Mouse (Mus musculus) macrophage (primary cell): ENCODE results near the gene Prkab1. TPM values are rescaled to one million over a fixed set of nuclear protein-coding genes. Genes with fewer than 3 reads are reported as not detected.

Source experiments
- H3K27ac ChIP-seq: fragments of 350-480 bp; formaldehyde crosslinking; 2 replicates; pipeline ENCODE4 v1.9.0; 2021
- H3K36me3 ChIP-seq: fragments of 350-480 bp; formaldehyde crosslinking; 2 replicates; pipeline ENCODE4 v1.9.0; 2021; ENCODE audit errors: inconsistent target
- H3K4me3 ChIP-seq: fragments of 350-480 bp; formaldehyde crosslinking; 2 replicates; pipeline ENCODE4 v1.9.0; 2021; ENCODE audit errors: inconsistent target
- H3K79me2 ChIP-seq: fragments of 350-480 bp; formaldehyde crosslinking; 2 replicates; pipeline ENCODE4 v1.9.0; 2021; ENCODE audit errors: inconsistent target
- WGBS: methylation state at CpG from one replicate; pipeline ENCODE4 v1.1.7; 2026; ENCODE audit warnings: inconsistent platforms; ENCODE audit not compliant: missing documents; 5-methylcytosine and 5-hydroxymethylcytosine counted together
- polyA plus RNA-seq: library from polyadenylated mRNA; stranded (reverse); fragments of 250-400 nt; gene quantifications from 3 replicates; pipeline ENCODE4 v1.2.4, GENCODE M21; 2018; ENCODE audit warnings: inconsistent platforms

The Prkab1 gene
- polyA plus RNA-seq, 1 experiment from 2014 or later, result 36.5 TPM

DNA sequence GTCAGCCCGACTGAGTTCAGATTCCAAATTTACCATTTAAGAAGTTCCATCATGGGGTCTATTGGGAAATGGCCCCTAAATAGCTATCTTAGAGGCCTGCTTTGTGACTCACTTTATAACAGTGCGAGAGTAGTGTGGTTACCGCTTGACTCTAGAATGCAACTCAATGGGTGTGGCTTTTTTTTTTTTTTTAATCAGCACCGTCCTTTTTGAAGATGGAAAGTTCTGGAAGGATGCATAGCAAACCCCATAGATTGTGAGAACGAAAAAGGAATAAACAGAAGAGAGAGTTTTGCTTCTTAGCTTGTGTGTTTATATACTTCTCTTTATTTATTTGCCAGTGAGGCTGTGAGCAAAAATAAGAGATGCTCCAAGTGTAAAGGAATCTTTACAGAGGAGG is 1.8 kb upstream of the Prkab1 start:
- 95% methylated on average over 4 of the region's 5 CpGs for WGBS
- Histone ChIP-seq H3K4me3 (no peak overlapping the region), H3K36me3 (peaks cover 8% of the 10 kb centered on the region; the same call in 1 of the 2 replicates), H3K27ac (no peak overlapping the region), H3K79me2 (peaks cover 28% of the 10 kb centered on the region)

DNA sequence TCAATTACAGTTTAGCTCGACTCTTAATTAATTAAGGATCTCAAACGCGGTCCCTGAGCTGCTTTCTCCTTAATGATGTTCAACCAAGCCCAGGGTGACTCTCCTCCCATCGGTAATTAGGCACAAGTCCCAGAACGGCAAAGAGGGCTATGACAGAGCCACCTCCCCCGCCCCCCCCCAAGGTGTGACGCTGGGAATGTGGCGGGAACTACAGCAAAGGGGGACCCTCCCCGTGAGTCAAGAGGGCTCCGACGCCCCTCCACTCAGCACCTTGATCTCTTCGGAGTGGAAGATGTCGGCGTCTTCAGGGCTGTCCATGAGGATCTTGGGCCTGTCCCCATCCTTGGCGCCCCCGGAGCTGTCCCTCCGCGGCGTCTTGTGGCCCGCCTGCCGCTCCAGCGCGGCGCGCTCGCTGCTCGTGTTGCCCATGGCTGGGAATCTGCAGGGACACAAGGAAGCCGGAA is 455 bp downstream of the Prkab1 start:
- H3K36me3 ChIP-seq, result peaks cover 29% of the 10 kb centered on the region
- H3K4me3 ChIP-seq, result peak overlapping the region; percentile 85
- H3K79me2 ChIP-seq, result peaks cover 29% of the 10 kb centered on the region
- under 1% methylated on average over 27 of the region's 28 CpGs for WGBS
- H3K27ac ChIP-seq, result peak overlapping the region; percentile 76

DNA sequence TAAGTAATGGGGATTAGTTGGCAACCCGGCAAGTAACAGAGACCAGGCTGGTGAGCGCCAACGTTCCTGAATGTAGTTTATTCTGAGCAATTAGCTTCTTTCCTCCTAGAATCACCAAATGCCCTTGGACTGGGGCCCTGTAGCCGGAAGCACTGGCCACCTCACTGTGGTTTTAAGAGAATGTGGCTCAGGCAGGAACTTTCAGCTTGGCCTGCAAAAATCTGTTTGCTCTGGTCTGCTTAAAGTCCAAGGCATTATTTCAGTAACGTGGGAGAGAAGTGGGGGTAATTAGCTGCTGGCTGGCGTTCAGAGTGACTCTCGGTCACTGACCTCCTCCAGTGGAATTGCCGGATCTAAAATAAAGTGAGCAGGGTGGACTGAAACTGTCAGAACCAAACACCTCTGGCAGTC is 1.1 kb downstream of the Prkab1 start:
- H3K79me2 ChIP-seq, result peaks cover 29% of the 10 kb centered on the region
- 10% methylated on average over 8 of the region's 8 CpGs for WGBS
- peak overlapping the region; percentile 76 for H3K27ac ChIP-seq
- peaks cover 35% of the 10 kb centered on the region for H3K36me3 ChIP-seq
- peak overlapping the region; percentile 85 for H3K4me3 ChIP-seq

DNA sequence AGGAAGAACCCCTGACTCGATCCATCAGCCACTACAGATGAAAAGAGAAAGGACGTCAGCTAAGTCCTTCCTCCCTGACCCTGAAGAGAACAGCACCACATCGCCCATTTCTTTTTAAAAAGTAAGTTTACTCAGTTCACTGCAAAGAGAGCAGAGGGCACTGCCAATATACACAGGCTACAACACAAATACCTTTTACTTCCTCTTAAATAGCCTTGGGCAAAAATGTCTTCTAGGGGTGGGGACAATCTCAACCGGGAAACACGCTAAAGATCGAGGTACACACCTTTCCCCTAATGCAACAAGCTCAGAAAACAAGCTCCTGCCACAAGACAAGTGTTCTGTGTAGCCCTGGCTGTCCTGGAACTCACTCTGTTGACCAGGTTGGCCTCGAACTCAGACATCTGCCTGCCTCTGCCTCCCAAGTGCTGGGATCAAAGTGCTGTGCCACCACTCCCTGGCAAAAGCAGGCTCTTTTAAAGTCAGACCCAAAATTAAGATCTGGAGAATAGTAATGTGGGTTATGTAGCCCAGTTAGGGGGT is 1.6 kb downstream of the Prkab1 start:
- peaks cover 40% of the 10 kb centered on the region for H3K36me3 ChIP-seq
- H3K27ac ChIP-seq, result peak overlapping the region; percentile 76
- H3K79me2 ChIP-seq, result peaks cover 29% of the 10 kb centered on the region
- WGBS, result 46% methylated on average over 7 of the region's 7 CpGs
- peak overlapping the region; percentile 85 for H3K4me3 ChIP-seq

DNA sequence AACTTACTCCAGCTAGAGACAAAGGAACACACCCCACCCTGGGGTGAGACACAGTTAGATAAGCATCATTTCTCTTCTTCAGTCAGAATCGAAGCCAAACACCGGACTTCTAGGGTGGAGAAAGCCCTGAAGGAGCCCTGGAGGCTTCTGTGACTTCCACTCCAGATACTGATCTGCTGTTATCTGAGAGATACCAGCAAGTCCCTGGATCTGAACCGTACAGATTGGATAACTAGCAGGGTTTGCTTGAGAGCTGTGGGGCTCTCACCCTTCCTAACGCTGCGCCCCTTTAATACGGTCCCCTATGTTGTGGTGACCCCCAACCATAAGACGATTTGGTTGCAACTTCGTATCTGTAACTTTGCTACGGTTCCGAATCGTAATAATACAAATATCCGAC is 2.2 kb downstream of the Prkab1 start:
- H3K79me2 ChIP-seq, result peaks cover 29% of the 10 kb centered on the region
- H3K4me3 ChIP-seq, result no peak overlapping the region
- no peak overlapping the region for H3K27ac ChIP-seq
- 93% methylated on average over 12 of the region's 12 CpGs for WGBS
- H3K36me3 ChIP-seq, result peaks cover 46% of the 10 kb centered on the region

DNA sequence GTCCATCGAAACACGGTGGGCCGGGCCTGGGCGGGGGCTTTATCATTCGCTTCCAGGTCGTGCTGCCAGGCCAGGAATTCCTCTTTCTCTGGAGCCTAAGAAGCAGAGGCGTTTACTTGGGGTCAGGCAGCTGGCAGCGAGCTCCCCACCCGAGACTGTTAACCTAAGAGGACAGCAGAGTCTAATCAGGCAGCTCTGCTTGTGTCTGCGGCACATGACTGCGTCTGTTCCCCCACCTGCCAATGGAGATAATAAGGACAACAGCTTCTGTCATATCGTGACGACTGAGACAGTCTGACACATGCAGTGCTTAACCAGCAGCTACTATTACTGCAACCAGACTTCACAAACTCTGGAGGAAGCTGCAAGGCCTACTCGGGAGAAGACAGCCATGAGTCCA is 2.8 kb downstream of the Prkab1 start:
- H3K36me3 ChIP-seq, result peaks cover 52% of the 10 kb centered on the region
- no peak overlapping the region for H3K4me3 ChIP-seq
- H3K79me2 ChIP-seq, result peaks cover 29% of the 10 kb centered on the region
- 90% methylated on average over 14 of the region's 14 CpGs for WGBS
- no peak overlapping the region for H3K27ac ChIP-seq

DNA sequence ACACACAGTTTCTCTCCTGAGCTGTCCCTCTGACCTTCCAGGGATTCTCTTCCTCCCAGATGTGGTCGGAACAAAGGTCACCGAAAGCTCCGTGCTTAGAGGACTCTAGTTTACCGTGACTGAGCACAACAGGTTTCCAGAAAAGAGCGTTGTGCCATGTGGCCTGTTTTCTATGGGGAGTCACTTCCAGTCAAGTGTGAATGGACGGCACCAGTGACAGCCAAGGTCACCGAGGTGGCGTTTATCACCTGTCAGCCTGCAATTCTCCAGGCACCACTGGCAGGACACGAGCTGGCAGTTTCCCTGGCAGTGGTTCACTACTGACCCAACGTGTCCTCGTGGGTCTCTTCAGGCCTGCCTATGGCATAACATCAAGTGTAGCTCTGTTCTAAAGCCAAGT is 4.9 kb downstream of the Prkab1 start:
- H3K27ac ChIP-seq, result no peak overlapping the region
- no peak overlapping the region for H3K4me3 ChIP-seq
- 96% methylated on average over 11 of the region's 11 CpGs for WGBS
- peaks cover 29% of the 10 kb centered on the region for H3K79me2 ChIP-seq
- peaks cover 74% of the 10 kb centered on the region for H3K36me3 ChIP-seq

DNA sequence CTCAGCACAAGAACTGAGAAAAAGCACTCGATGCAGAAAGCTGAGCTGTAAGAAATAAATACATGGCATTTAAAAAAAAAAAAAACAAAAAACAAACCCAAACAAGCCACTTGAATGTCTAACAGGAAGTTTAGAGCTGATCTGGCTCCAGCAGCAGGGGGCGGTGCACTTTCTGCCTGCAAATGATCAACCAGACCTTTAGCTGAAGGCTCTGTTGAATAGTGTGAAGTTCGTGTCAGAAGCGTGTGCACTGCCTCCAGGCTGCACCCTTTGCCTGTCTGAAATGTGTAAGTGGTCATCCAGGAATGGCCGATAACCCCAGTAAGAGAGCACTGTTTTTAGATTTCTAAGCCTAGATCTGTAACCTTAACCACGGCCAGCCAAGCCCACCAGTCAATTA is 5.5 kb downstream of the Prkab1 start:
- no peak overlapping the region for H3K4me3 ChIP-seq
- peaks cover 80% of the 10 kb centered on the region for H3K36me3 ChIP-seq
- WGBS, result 86% methylated on average over 6 of the region's 6 CpGs
- no peak overlapping the region for H3K27ac ChIP-seq
- H3K79me2 ChIP-seq, result peaks cover 27% of the 10 kb centered on the region

DNA sequence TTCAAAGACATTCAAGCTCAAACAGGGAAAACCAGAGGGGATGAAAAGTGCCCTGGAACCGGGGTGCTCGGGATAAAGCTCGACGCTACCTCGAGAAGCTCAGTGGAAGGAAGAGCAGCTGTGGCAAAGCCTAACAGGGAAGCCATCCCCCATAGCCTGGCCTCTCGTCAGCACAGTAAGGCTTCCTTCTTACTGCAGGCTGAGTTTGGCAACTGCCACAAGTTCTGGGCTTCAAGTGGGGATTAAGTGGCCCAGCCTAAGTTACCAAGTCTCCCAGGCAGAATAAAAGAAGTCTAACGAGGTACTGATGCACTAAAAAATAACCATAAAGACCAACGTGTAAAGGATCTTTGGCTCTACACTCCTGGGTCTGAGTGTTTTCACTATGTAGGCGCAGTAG is 6.1 kb downstream of the Prkab1 start:
- Histone ChIP-seq H3K36me3 (peaks cover 84% of the 10 kb centered on the region), H3K4me3 (no peak overlapping the region), H3K79me2 (peaks cover 21% of the 10 kb centered on the region), H3K27ac (no peak overlapping the region)
- WGBS, result 96% methylated on average over 9 of the region's 9 CpGs

DNA sequence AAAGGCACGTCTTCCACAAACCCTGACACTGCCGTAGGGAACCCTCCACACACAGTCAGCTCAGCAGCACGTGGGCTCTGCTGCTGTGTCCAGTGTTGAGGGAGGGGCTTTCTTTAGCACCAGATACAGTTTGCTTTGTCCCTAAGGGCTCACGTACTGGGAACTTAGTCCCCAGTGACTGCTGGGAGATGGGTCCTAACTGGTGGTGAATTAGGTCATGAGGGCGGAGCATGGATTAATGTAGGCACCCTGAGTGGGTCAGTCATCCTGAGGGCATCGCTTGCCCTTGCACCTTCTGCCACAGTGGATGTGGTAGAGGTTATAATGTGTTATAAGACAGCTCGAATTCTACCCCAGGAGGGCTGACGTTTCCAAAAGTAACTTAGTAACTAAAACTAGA is 6.9 kb downstream of the Prkab1 start:
- WGBS, result 97% methylated on average over 8 of the region's 8 CpGs
- H3K36me3 ChIP-seq, result peaks cover 84% of the 10 kb centered on the region
- H3K79me2 ChIP-seq, result peaks cover 13% of the 10 kb centered on the region

DNA sequence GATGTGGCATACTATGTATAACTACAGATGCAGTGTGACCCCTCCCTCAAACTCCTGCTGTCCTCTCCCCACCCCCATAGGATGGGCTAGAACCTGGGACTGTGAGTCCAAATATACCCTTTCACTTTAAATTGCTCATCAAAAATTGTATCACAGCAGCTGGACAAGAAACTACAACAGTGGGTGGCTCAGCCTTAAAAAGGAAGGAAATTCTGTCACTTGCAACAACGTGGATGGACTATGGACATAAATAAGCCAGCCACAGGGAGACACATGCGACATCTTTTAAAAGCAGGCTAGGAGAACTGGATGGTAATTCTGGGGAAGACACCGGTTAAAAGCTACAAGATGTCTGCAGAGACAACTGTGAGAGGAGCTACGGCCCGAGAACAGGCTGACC is 7.8 kb downstream of the Prkab1 start:
- H3K27ac ChIP-seq, result no peak overlapping the region
- no peak overlapping the region for H3K4me3 ChIP-seq
- peaks cover 5% of the 10 kb centered on the region; the same call in 1 of the 2 replicates for H3K79me2 ChIP-seq
- H3K36me3 ChIP-seq, result peaks cover 80% of the 10 kb centered on the region
- 83% methylated on average over 5 of the region's 5 CpGs for WGBS

More for the DNA sequence above, 6.9 kb downstream of the Prkab1 start:
- Histone ChIP-seq H3K27ac (no peak overlapping the region), H3K4me3 (no peak overlapping the region)

DNA sequence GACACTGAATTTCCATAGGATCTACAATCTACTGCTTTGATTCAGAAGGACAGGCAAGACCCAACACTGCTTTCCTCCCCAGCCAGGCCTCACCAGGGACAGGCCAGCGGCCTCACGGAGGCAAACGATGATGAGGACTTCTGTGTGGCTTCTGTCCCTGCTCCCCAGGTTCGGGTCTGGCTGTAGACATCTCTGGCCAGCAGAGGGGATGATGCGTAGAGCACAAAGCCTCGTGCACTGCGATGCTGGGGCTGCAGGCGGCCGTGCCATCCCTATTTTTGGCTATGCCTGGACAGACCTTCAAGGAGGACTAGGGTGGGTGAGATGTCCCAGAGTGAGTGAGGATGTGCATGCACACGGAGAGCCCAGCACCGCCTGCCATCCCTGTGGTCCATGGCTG is 10.1 kb downstream of the Prkab1 start:
- Histone ChIP-seq H3K36me3 (peaks cover 58% of the 10 kb centered on the region), H3K4me3 (no peak overlapping the region)

DNA sequence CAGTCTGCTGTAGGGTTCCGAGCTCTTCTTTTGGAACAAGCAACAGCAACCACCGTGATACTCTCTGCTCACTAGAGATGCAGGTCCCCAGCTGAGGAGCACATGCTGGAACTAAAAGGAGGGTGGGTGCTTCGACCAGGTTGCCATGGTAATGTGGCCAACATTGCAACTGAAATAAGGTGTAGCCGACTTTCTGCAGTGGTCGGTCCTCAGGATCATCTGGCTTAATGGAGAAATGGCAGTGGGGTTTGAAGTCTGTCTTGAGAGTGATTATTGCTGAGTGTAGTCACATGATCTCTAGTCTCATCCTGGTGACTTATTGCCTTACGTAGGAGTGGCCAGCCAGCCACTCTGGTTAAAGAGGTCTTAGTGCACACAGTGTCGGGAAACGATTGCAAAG is 10.5 kb downstream of the Prkab1 start:
- no peaks in the 10 kb centered on the region for H3K79me2 ChIP-seq
- H3K4me3 ChIP-seq, result no peak overlapping the region
- H3K36me3 ChIP-seq, result peaks cover 54% of the 10 kb centered on the region
- no peak overlapping the region for H3K27ac ChIP-seq
- WGBS, result 93% methylated on average over 8 of the region's 8 CpGs

More for the DNA sequence above, 10.1 kb downstream of the Prkab1 start:
- Histone ChIP-seq H3K79me2 (no peaks in the 10 kb centered on the region), H3K27ac (no peak overlapping the region)
- WGBS, result 97% methylated on average over 11 of the region's 11 CpGs

DNA sequence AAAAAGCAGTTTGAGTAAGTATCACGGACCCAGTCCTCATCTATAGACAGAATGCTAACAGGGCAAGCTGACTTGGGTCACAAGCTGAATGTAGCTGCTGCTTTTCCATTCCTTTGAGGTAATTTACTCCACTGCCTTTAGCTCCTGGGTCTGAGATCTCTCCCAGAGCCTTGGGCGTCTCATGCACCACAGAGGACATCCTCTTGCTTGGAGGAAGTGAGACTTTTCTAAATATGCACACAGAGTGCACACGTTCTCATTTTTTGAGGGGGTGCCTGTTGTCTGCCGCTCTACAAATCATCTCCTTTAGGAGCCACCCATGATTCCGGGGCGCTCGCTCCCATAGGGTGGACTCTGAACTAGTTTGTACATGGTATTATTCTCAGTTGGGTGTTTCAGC is 11.8 kb downstream of the Prkab1 start:
- 0 out of 2 replicates have a peak overlapping the region, but pooled peaks have one; percentile 10 for H3K27ac ChIP-seq
- H3K4me3 ChIP-seq, result no peak overlapping the region
- peaks cover 41% of the 10 kb centered on the region for H3K36me3 ChIP-seq
- H3K79me2 ChIP-seq, result no peaks in the 10 kb centered on the region
- 47% methylated on average over 7 of the region's 7 CpGs for WGBS

DNA sequence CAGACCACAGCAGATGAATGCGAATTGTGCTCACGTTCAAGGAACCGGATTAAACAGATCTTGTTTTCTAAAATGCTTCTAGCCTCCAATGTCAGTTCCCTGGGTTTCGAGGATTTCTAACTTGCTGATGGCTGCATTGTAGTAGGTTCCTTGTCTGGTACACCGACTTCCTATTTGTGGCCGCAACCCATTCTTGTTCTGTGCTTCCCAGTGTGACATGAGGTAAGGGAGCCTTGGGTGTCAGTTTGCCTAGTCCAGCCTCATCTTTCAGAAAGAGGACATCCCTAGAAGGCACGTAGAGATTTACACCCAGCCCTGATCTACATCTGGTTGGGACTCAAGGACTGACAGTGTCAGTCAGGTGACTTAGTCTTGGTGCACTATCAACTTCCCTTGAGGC is 12.6 kb downstream of the Prkab1 start:
- H3K36me3 ChIP-seq, result peaks cover 33% of the 10 kb centered on the region; the same call in 1 of the 2 replicates
- no peak overlapping the region for H3K4me3 ChIP-seq
- no peaks in the 10 kb centered on the region for H3K79me2 ChIP-seq
- 0 out of 2 replicates have a peak overlapping the region, but pooled peaks have one; percentile 10 for H3K27ac ChIP-seq
- 36% methylated on average over 7 of the region's 7 CpGs for WGBS
